Mouse (Mus musculus): ENCODE measurements at regions not wholly inside any gene's neighbourhood (a gene's known extent, or its start where the extent isn't known, plus 50 kb on each side); places are given as distances from the start of the nearest gene placed in this dataset.

- DNase-seq (ENCODE audit: low spot score in 2 of 2): no peak
Observed at GRCm38 (mm10) chr5:129420981-129421380, 80.0 kb upstream of the Sfswap start.

DNA sequence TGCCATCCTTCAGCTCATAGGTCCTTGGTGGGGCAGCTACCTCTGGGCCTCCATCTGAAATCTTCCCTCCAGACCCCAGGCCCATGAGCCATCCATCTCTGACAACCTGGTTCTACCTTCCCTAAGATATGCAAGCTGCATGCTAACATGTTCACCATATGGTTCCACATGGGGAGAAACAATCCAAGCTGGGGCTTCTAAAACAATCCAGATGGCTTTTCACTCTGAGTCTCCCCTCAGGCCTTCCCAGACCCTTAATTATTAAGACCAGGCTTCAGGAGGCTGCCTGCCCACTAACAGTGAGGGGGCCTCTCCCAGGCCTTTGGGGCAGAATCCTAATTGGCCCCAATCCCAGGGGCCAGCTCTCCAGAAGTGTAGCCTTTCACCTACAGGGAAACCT is 71.1 kb upstream of the Sfswap start:
- no peak for DNase-seq (ENCODE audit: low spot score in 2 of 2)

- no peak for DNase-seq (ENCODE audit: low spot score in 2 of 2)
Observed at GRCm38 (mm10) chr5:129430330-129430729, 70.7 kb upstream of the Sfswap start.

- no peak for DNase-seq (ENCODE audit: low spot score in 2 of 2)
Observed at GRCm38 (mm10) chr5:129449931-129450573, 51.0 kb upstream of the Sfswap start.

Measured in gastrocnemius, adult 8-10 months (tissue).